Mouse (Mus musculus) right cerebral cortex, postnatal 25 days (tissue): ENCODE data around the gene Ccdc9.
"Not testable (repeated sequence)": the region's sequence is repeated elsewhere in the genome, so short reads cannot be mapped to it uniquely, and the experiment has no call there.

ENCODE experiments used
- DNase-seq: peaks from one replicate; pipeline ENCODE4 v3.0.0; 2022

The Ccdc9 gene

GRCm38 (mm10) chr7:16307141-16307540, 20.5 kb upstream of the Ccdc9 start:
- DNase-seq = not testable (repeated sequence)

- DNase-seq = peak; percentile 98
Measured at GRCm38 (mm10) chr7:16299419-16300035, 12.9 kb upstream of the Ccdc9 start.

- DNase-seq = no peak
Measured at GRCm38 (mm10) chr7:16298927-16299326, 12.3 kb upstream of the Ccdc9 start.

GRCm38 (mm10) chr7:16297616-16298015, 11.0 kb upstream of the Ccdc9 start:
- DNase-seq = no peak

GRCm38 (mm10) chr7:16296766-16297390, 10.3 kb upstream of the Ccdc9 start:
- peak; percentile 76 for DNase-seq

GRCm38 (mm10) chr7:16296146-16296545, 9.6 kb upstream of the Ccdc9 start:
- DNase-seq = no peak

- peak; percentile 85 for DNase-seq
Measured at GRCm38 (mm10) chr7:16295321-16295900, 8.8 kb upstream of the Ccdc9 start.

- DNase-seq = peak; percentile 92
Measured at GRCm38 (mm10) chr7:16294837-16295236, 8.2 kb upstream of the Ccdc9 start.

GRCm38 (mm10) chr7:16294346-16294745, 7.8 kb upstream of the Ccdc9 start:
- no peak for DNase-seq

GRCm38 (mm10) chr7:16287791-16288190, 1.2 kb upstream of the Ccdc9 start:
- no peak for DNase-seq

GRCm38 (mm10) chr7:16287016-16287415, 421 bp upstream of the Ccdc9 start:
- no peak for DNase-seq

GRCm38 (mm10) chr7:16285450-16286025, 1.1 kb downstream of the Ccdc9 start:
- peak; percentile 29 for DNase-seq

- no peak for DNase-seq
Measured at GRCm38 (mm10) chr7:16284904-16285303, 1.7 kb downstream of the Ccdc9 start.

GRCm38 (mm10) chr7:16284001-16284400, 2.6 kb downstream of the Ccdc9 start:
- no peak for DNase-seq

GRCm38 (mm10) chr7:16282334-16282733, 4.3 kb downstream of the Ccdc9 start:
- no peak for DNase-seq

- DNase-seq = no peak
Measured at GRCm38 (mm10) chr7:16280721-16281120, 5.9 kb downstream of the Ccdc9 start.

- no peak for DNase-seq
Measured at GRCm38 (mm10) chr7:16274922-16275890, 11.4 kb downstream of the Ccdc9 start.

- DNase-seq = peak; percentile 75
Measured at GRCm38 (mm10) chr7:16273766-16274140, 12.8 kb downstream of the Ccdc9 start.

GRCm38 (mm10) chr7:16273081-16273765, 13.4 kb downstream of the Ccdc9 start, which contains the start of gene Inafm1:
Gene Inafm1 (minus strand): TSS chr7:16273617.
- DNase-seq = peak; percentile 81

GRCm38 (mm10) chr7:16272681-16273080, 13.9 kb downstream of the Ccdc9 start:
- DNase-seq = peak; percentile 70

- DNase-seq = no peak
Measured at GRCm38 (mm10) chr7:16271139-16271538, 15.5 kb downstream of the Ccdc9 start.

GRCm38 (mm10) chr7:16266593-16266992, 20.0 kb downstream of the Ccdc9 start:
- DNase-seq = not testable (repeated sequence)
